Comparison of ENCODE assay signal across 8 mouse cellular contexts in the genomic region with DNA sequence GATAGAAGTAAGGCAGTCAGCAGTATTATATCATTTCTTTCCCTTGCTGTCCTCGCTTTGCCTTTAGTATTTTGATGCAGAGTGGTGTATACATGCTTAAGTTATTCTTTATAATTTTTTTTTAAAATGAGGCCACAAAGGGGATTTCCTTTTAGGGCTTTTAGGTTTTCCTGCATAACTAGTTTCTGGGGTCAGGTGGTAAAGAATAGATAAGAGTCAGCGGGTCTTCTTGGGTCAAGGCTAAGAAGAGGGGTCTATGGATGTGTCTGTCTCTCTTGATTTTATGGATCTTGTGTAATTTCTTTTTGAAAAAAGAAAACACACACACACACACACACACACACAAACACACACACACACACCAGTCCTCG. TPM values are rescaled to one million over a fixed set of nuclear protein-coding genes. Genes with fewer than 3 reads are reported as not detected.
DNase-seq lines count a peak whose midpoint lies in the region; ATAC-seq and TF ChIP-seq lines count a peak whose summit lies in the region.

No protein-coding gene starts in this region.

- no peaks in the 10 kb centered on the region for H3K27me3 ChIP-seq in kidney, embryonic 15.5 days
- no peaks in the 10 kb centered on the region for H3K27me3 ChIP-seq in hindbrain, embryonic 15.5 days
- no peaks in the 10 kb centered on the region for H3K27me3 ChIP-seq in midbrain, embryonic 14.5 days (ENCODE audit: control insufficient read depth, insufficient read depth, low read length)

- peak overlapping the region; percentile 91 for H3K27ac ChIP-seq in kidney, embryonic 15.5 days
- H3K27ac ChIP-seq in cortical plate, adult 2 months (ENCODE audit: insufficient read depth, low read length), result no peak overlapping the region
- H3K27ac ChIP-seq in hindbrain, embryonic 15.5 days (replicated peaks), result peak overlapping the region; percentile 94
- peak overlapping the region; percentile 92 for H3K27ac ChIP-seq in midbrain, embryonic 14.5 days (replicated peaks; ENCODE audit: low read depth, low read length)

- H3K4me3 ChIP-seq in kidney, embryonic 15.5 days (replicated peaks), result peak overlapping the region; percentile 88
- peak overlapping the region; percentile 58 for H3K4me3 ChIP-seq in cortical plate, adult 2 months (ENCODE audit: insufficient read depth, low read length)
- H3K4me3 ChIP-seq in hindbrain, embryonic 15.5 days, result peak overlapping the region; percentile 84
- H3K4me3 ChIP-seq in midbrain, embryonic 14.5 days (replicated peaks; ENCODE audit: low read depth, low read length), result peak overlapping the region; percentile 76

- H3K36me3 ChIP-seq in kidney, embryonic 15.5 days, result no peaks in the 10 kb centered on the region
- H3K36me3 ChIP-seq in hindbrain, embryonic 15.5 days, result no peaks in the 10 kb centered on the region
- H3K36me3 ChIP-seq in midbrain, embryonic 14.5 days (ENCODE audit: control insufficient read depth, insufficient read depth, low read length), result no peaks in the 10 kb centered on the region

- H3K9me3 ChIP-seq in kidney, embryonic 15.5 days (replicated peaks), result no peaks in the 10 kb centered on the region
- no peaks in the 10 kb centered on the region for H3K9me3 ChIP-seq in hindbrain, embryonic 15.5 days
- H3K9me3 ChIP-seq in midbrain, embryonic 14.5 days (ENCODE audit: control insufficient read depth, low read length), result no peaks in the 10 kb centered on the region

- TF ChIP-seq POLR2A in cortical plate, adult 2 months (IDR thresholded peaks at IDR 0.05; ENCODE audit: extremely low read depth, insufficient read depth, low read length), result no peak

- no peak for TF ChIP-seq CTCF in cortical plate, adult 2 months (IDR thresholded peaks at IDR 0.05; ENCODE audit: extremely low read depth, insufficient read depth, low read length)

- ATAC-seq in kidney, embryonic 15.5 days (replicated peaks; ENCODE audit: low FRiP score), result no peak
- no peak for ATAC-seq in hindbrain, embryonic 15.5 days (ENCODE audit: low FRiP score, low read depth)
- no peak for ATAC-seq in midbrain, embryonic 14.5 days (ENCODE audit: low FRiP score, low TSS enrichment)

- no peak for DNase-seq in kidney, postnatal 10 days
- no peak for DNase-seq in midbrain, embryonic 14.5 days
- DNase-seq in adipocyte (ENCODE audit: low spot score), result no peak
- no peak for DNase-seq in ovary, postnatal 10 days (ENCODE audit: low spot score)
- DNase-seq in cerebellum, postnatal 10 days, result no peak

- peak overlapping the region; percentile 96 for H3K9ac ChIP-seq in kidney, embryonic 15.5 days
- H3K9ac ChIP-seq in hindbrain, embryonic 15.5 days, result peak overlapping the region; percentile 96
- peak overlapping the region; percentile 97 for H3K9ac ChIP-seq in midbrain, embryonic 14.5 days (replicated peaks; ENCODE audit: low read length)

- H3K4me2 ChIP-seq in kidney, embryonic 15.5 days, result peak overlapping the region; percentile 76
- peak overlapping the region; percentile 72 for H3K4me2 ChIP-seq in hindbrain, embryonic 15.5 days
- H3K4me2 ChIP-seq in midbrain, embryonic 14.5 days (ENCODE audit: low read length), result peak overlapping the region; percentile 72

- peaks cover 44% of the 10 kb centered on the region for H3K4me1 ChIP-seq in kidney, embryonic 15.5 days
- no peaks in the 10 kb centered on the region for H3K4me1 ChIP-seq in cortical plate, adult 2 months (ENCODE audit: control insufficient read depth, insufficient read depth, low read length)
- H3K4me1 ChIP-seq in hindbrain, embryonic 15.5 days (replicated peaks), result peaks cover 47% of the 10 kb centered on the region
- peaks cover 12% of the 10 kb centered on the region for H3K4me1 ChIP-seq in midbrain, embryonic 14.5 days (ENCODE audit: control insufficient read depth, insufficient read depth, low read length)

- WGBS in kidney, embryonic 15.5 days, result 36% methylated on average over 3 of the region's 3 CpGs
- 24% methylated on average over 3 of the region's 3 CpGs for WGBS in hindbrain, embryonic 15.5 days
- WGBS in midbrain, embryonic 14.5 days, result 15% methylated on average over 3 of the region's 3 CpGs

RNA-seq across cellular contexts. Expression of gene Bach1, which starts 1.6 kb away (rescaled TPM):
- 11.0 and 13.6 TPM in 2 replicates for polyA plus RNA-seq in kidney, embryonic 15.5 days (2015; fragmentation: Nextera tagmentation; extraction: Ambion mirVana)
- polyA plus RNA-seq in cortical plate, adult 2 months (2012; rRNA removed), result 5.7 and 6.1 TPM in 2 replicates
- 16.6 and 19.7 TPM in 2 replicates for polyA plus RNA-seq in hindbrain, embryonic 15.5 days (2015; fragmentation: Nextera tagmentation; extraction: Ambion mirVana)
- polyA plus RNA-seq in midbrain, embryonic 14.5 days (2014; fragmentation: Nextera tagmentation; extraction: Ambion mirVana), result 16.2 and 20.3 TPM in 2 replicates
